Mouse (Mus musculus) intestine, embryonic 14.5 days (tissue): ENCODE measurements around the gene Tpt1. TPM values are rescaled to one million over a fixed set of nuclear protein-coding genes. Genes with fewer than 3 reads are reported as not detected.

ENCODE experiments used
- ATAC-seq: fragments of 200-750 bp; cut with Nextera tagmentation; replicated peaks from 2 replicates; pipeline ENCODE4 v1.8.0; 2017; ENCODE audit warnings: low read depth, moderate number of reproducible peaks, moderate TSS enrichment, moderate library complexity; ENCODE audit not compliant: low FRiP score, low TSS enrichment
- DNase-seq: peaks from one replicate; pipeline ENCODE4 v3.0.0-alpha.2; 2018; ENCODE audit warnings: low spot score
- H3K27ac ChIP-seq: fragments of 300-500 bp; sonication (generic); 2 replicates; pipeline ENCODE4 v1.5.1; 2014; ENCODE audit warnings: low read depth, mild to moderate bottlenecking, control low read depth
- H3K27me3 ChIP-seq: fragments of 300-500 bp; sonication (generic); replicated peaks from 2 replicates; pipeline ENCODE4 v1.6.1; 2014; ENCODE audit warnings: low read length, control low read depth; ENCODE audit not compliant: control insufficient read depth, insufficient read depth
- H3K36me3 ChIP-seq: fragments of 300-500 bp; sonication (generic); 2 replicates; pipeline ENCODE4 v1.6.1; 2014; ENCODE audit warnings: low read length, control low read depth; ENCODE audit not compliant: control insufficient read depth, insufficient read depth
- H3K4me1 ChIP-seq: fragments of 300-500 bp; sonication (generic); replicated peaks from 2 replicates; pipeline ENCODE4 v1.6.1; 2014; ENCODE audit warnings: low read length, control low read depth, mixed read lengths; ENCODE audit not compliant: control insufficient read depth, insufficient read depth
- H3K4me2 ChIP-seq: fragments of 300-500 bp; sonication (generic); 2 replicates; pipeline ENCODE4 v1.6.1; 2014; ENCODE audit warnings: low read length
- H3K4me3 ChIP-seq: fragments of 300-500 bp; sonication (generic); 2 replicates; pipeline ENCODE4 v1.5.1; 2014; ENCODE audit warnings: low read depth, low read length, control low read depth, mixed read lengths
- H3K9ac ChIP-seq: fragments of 300-500 bp; sonication (generic); 2 replicates; pipeline ENCODE4 v1.6.1; 2014; ENCODE audit warnings: mild to moderate bottlenecking, low read length
- H3K9me3 ChIP-seq: fragments of 300-500 bp; sonication (generic); 2 replicates; pipeline ENCODE4 v1.6.1; 2016; ENCODE audit warnings: low read length, control low read depth; ENCODE audit not compliant: control insufficient read depth
- WGBS: fragments of 180-500 bp; shearing (Covaris S2); extraction: QIAGEN DNeasy Blood & Tissue Kit; methylation state at CpG from one replicate; pipeline ENCODE4 v1.1.7; 2014; 5-methylcytosine and 5-hydroxymethylcytosine counted together
- polyA plus RNA-seq: library from polyadenylated mRNA; unstranded; fragments of >200 nt; fragmentation: Nextera tagmentation; extraction: Ambion mirVana; gene quantifications from 2 replicates; pipeline ENCODE4 v1.2.1, GENCODE M21; 2014

Gene Tpt1
- polyA plus RNA-seq, 1 experiment from 2014 or later = 1,259 TPM

DNA sequence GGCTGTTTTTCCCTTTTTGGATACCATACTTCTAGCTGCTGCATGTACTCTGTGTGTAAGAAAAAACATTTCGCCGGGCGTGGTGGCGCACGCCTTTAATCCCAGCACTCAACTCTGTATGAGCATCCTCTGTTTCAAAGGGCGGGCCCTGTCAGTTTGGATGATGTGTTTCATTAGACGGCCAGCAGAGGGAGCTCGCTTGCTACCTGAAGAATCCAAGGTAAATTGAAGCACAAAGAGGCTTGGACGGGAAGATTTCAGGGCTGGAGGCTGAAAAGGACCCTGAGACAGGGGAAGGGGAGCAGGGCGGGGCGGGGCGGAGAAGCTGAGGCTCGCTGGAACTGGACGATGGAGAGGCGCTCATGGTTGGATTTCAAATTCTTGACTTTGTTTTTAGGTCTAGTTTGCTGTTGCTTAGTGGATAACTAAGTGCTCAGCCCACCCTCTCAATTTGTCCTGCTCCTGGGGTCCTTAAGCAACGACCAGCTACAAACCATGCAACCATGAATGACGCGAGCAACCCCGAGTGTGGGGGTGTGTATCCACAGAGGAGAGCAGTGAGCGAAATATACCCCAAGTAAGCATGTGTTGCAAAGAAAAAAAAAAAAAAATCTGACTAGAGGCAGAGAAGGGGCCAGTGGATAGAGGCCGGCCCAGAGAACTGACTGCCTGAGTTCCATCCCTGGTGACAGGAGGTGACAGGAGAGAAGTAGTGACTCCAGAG is 31.6 kb downstream of the Tpt1 start:
- H3K4me2 ChIP-seq = peak overlapping the region; percentile 28
- peak; percentile 57 for ATAC-seq
- H3K9ac ChIP-seq = no peak overlapping the region

DNA sequence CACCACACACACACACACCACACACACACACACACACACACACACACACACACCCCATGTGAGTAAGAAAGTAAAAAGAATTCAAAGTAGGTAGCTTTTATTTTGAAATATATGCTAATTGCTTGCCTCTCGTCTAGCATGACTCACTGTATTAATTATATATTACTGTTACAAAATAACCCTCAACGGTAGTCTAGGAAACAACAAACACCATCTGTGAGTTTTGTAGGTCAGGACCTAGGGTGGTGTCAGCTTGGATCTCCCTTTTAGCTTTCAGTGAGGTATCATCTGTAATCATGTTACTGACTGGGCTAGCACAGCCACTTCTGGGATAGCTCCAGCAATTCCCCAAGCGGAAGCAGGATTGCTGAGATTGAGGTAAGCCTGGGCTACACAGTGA is 32.4 kb downstream of the Tpt1 start:
- Histone ChIP-seq H3K9ac (no peak overlapping the region), H3K27me3 (no peaks in the 10 kb centered on the region), H3K9me3 (no peaks in the 10 kb centered on the region), H3K4me3 (no peak overlapping the region), H3K36me3 (no peaks in the 10 kb centered on the region), H3K4me1 (peaks cover 3% of the 10 kb centered on the region; the same call in 1 of the 2 replicates), H3K4me2 (no peak overlapping the region), H3K27ac (no peak overlapping the region)
- ATAC-seq = no peak
- DNase-seq = no peak
- WGBS = 82% methylated on average over 3 of the region's 3 CpGs

More for the DNA sequence above, 31.6 kb downstream of the Tpt1 start:
- no peaks in the 10 kb centered on the region for H3K9me3 ChIP-seq
- no peak overlapping the region for H3K4me3 ChIP-seq
- 13% methylated on average over 21 of the region's 21 CpGs for WGBS
- peaks cover 3% of the 10 kb centered on the region; the same call in 1 of the 2 replicates for H3K4me1 ChIP-seq
- H3K27ac ChIP-seq = no peak overlapping the region
- peak; percentile 89 for DNase-seq
- H3K36me3 ChIP-seq = no peaks in the 10 kb centered on the region
- no peaks in the 10 kb centered on the region for H3K27me3 ChIP-seq

DNA sequence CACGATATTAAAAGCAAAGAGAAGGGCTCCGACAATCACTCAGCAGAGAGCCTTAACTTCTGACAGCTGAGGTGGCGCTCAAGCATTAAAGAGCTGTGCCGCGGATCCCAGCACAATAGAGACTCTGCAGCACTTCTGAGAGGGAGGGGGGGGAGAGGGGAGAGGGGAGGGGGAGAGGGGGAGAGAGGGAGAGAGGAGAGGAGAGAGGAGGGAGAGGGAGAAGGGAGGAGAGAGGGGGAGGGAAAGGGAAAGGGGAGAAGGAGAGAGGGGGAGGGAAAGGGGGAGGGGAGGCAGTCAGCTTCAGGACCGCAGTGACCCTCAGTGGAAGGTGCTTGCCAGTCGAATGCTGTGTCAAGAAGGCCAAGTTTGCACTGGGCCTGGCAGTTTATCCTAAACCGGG is 34.1 kb downstream of the Tpt1 start:
- ATAC-seq (no peak), DNase-seq (no peak)
- Histone ChIP-seq H3K4me2 (no peak overlapping the region), H3K4me3 (no peak overlapping the region), H3K4me1 (peaks cover 3% of the 10 kb centered on the region; the same call in 1 of the 2 replicates), H3K9me3 (no peaks in the 10 kb centered on the region), H3K27me3 (no peaks in the 10 kb centered on the region), H3K27ac (no peak overlapping the region), H3K9ac (no peak overlapping the region), H3K36me3 (no peaks in the 10 kb centered on the region)
- whole genome bisulfite sequencing = 35% methylated on average over 8 of the region's 8 CpGs

DNA sequence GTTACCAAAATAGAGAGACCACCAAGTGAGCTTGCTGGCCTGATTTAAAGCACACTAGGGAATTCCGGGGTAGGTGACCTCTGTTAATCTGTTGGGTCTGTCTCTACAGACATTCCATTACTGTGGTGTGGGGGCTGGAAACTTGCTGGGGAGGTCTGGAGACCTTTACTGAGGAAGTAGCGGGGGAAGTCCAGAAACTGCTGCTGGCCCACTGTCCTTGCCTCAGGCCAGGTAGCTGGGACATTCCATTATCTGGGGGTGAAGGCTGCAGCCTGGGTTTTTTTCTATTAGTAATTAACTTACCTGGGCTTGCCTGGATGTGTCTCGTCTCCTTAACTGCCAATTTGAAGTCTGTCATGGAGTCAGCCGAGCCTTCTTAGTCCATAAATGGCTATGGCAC is 37.0 kb downstream of the Tpt1 start:
- no peaks in the 10 kb centered on the region for H3K9me3 ChIP-seq
- no peak overlapping the region for H3K4me2 ChIP-seq
- H3K27me3 ChIP-seq = no peaks in the 10 kb centered on the region
- H3K4me3 ChIP-seq = no peak overlapping the region
- H3K27ac ChIP-seq = no peak overlapping the region
- 40% methylated on average over 4 of the region's 4 CpGs for WGBS
- ATAC-seq (no peak), DNase-seq (no peak)
- H3K36me3 ChIP-seq = no peaks in the 10 kb centered on the region
- H3K9ac ChIP-seq = no peak overlapping the region
- H3K4me1 ChIP-seq = no peaks in the 10 kb centered on the region

DNA sequence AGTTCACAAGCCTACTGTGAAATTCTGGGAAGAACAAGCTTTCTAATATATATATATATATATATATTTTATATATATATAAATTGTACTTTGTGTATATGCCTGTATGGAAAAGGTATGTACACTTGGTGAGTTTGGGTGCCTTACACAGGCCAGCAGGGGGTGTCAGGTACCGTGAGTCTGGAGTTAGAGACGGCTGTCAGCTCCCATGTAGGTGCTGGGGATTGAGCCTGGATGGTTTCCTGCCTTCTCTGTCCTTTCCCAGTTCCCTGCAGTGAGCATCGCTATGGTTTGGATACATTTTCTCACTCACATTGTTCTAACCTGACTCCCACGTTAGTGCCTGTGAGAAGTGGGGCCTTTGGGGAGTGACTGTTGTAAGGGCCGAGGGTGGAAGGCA is 38.4 kb downstream of the Tpt1 start:
- no peak for ATAC-seq
- no peaks in the 10 kb centered on the region for H3K4me1 ChIP-seq
- H3K9ac ChIP-seq = no peak overlapping the region
- no peaks in the 10 kb centered on the region for H3K9me3 ChIP-seq
- no peaks in the 10 kb centered on the region for H3K36me3 ChIP-seq
- WGBS = 68% methylated on average over 5 of the region's 5 CpGs
- H3K4me3 ChIP-seq = no peak overlapping the region
- DNase-seq = no peak
- no peaks in the 10 kb centered on the region for H3K27me3 ChIP-seq
- no peak overlapping the region for H3K4me2 ChIP-seq
- no peak overlapping the region for H3K27ac ChIP-seq

- Histone ChIP-seq H3K9me3 (no peaks in the 10 kb centered on the region), H3K36me3 (no peaks in the 10 kb centered on the region), H3K4me1 (no peaks in the 10 kb centered on the region), H3K4me2 (no peak overlapping the region), H3K27me3 (no peaks in the 10 kb centered on the region), H3K4me3 (no peak overlapping the region), H3K27ac (no peak overlapping the region), H3K9ac (no peak overlapping the region)
- ATAC-seq (no peak), DNase-seq (no peak)
- 74% methylated on average over 5 of the region's 5 CpGs for WGBS
Observed at GRCm38 (mm10) chr14:75883873-75884272, 39.0 kb downstream of the Tpt1 start.

- 87% methylated on average over 9 of the region's 9 CpGs for WGBS
- no peaks in the 10 kb centered on the region for H3K27me3 ChIP-seq
- H3K4me3 ChIP-seq = no peak overlapping the region
- H3K4me2 ChIP-seq = no peak overlapping the region
- DNase-seq (no peak), ATAC-seq (no peak)
- no peaks in the 10 kb centered on the region for H3K4me1 ChIP-seq
- peaks cover 12% of the 10 kb centered on the region for H3K36me3 ChIP-seq
- H3K9me3 ChIP-seq = no peaks in the 10 kb centered on the region
- no peak overlapping the region for H3K9ac ChIP-seq
- no peak overlapping the region for H3K27ac ChIP-seq
Observed at GRCm38 (mm10) chr14:75892118-75892517, 47.2 kb downstream of the Tpt1 start.

Other genes with a start within 250 kb of the Tpt1 start
- gene Erich6b, start 202.8 kb upstream of the Tpt1 start, polyA plus RNA-seq = not detected in 2 replicates
- 22.5 and 24.9 TPM in 2 replicates for gene Cog3, start 90.6 kb upstream of the Tpt1 start, polyA plus RNA-seq
- gene Slc25a30, start 58.1 kb upstream of the Tpt1 start, polyA plus RNA-seq = 4.7 and 5.4 TPM in 2 replicates
- gene Kctd4, start 109.9 kb downstream of the Tpt1 start, polyA plus RNA-seq = 1.1 and 1.5 TPM in 2 replicates
- 40.1 and 40.2 TPM in 2 replicates for gene Gtf2f2, start 165.8 kb downstream of the Tpt1 start, polyA plus RNA-seq